Mouse (Mus musculus): Measurements from ENCODE around the gene Cox14.

DNA sequence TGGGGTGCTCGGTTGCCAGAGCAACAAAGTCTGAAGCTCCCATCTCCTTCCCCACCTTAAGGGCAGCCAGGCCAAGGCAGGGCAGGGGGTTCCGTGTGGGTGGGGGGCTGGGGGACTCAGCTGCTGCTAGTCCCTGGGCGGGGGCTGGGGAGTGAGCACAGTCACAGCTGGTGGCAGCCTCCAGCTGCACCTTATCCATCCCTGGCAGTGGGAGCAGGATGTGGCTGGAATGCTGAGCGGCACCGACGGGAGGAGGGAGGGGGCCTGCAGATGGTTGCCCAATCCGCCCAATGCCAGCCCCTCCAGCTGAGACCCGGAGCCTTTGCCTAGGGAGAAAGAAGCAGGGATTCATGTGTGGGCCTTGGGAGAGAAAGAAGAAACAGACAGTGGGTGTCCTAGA lies 48.3 kb upstream of the Cox14 start:
- TF ChIP-seq CTCF (IDR thresholded peaks at IDR 0.05; ENCODE audit: low read depth) (no peak), EP300 (optimal IDR thresholded peaks at IDR 0.05) (no peak)

Data from stomach, postnatal 0 days (tissue).